Mouse (Mus musculus) hindbrain, postnatal 0 days (tissue): ENCODE results near the gene Zfp583. TPM values are rescaled to one million over a fixed set of nuclear protein-coding genes. Genes with fewer than 3 reads are reported as not detected.
"Not testable (repeated sequence)": the region's sequence is repeated elsewhere in the genome, so short reads cannot be mapped to it uniquely, and the experiment has no call there.

Experiments
- ATAC-seq: fragments of 200-750 bp; cut with Nextera tagmentation; 2 replicates; pipeline ENCODE4 v1.8.0; 2017; ENCODE audit warnings: mild to moderate bottlenecking, moderate TSS enrichment, moderate library complexity
- DNase-seq: peaks from one replicate; pipeline ENCODE4 v3.0.0-alpha.2; 2015; ENCODE audit warnings: low spot score
- H3K27ac ChIP-seq: fragments of 300-500 bp; sonication (generic); 2 replicates; pipeline ENCODE4 v1.5.1; 2014; ENCODE audit warnings: mild to moderate bottlenecking
- H3K27me3 ChIP-seq: fragments of 300-500 bp; sonication (generic); 2 replicates; pipeline ENCODE4 v1.6.1; 2014; ENCODE audit warnings: low read length, mixed read lengths; ENCODE audit not compliant: insufficient read depth
- H3K36me3 ChIP-seq: fragments of 300-500 bp; sonication (generic); 2 replicates; pipeline ENCODE4 v1.6.1; 2014; ENCODE audit warnings: low read length, mixed read lengths; ENCODE audit not compliant: insufficient read depth
- H3K4me1 ChIP-seq: fragments of 300-500 bp; sonication (generic); 2 replicates; pipeline ENCODE4 v1.6.1; 2014; ENCODE audit warnings: antibody characterized with exemption, low read length, mixed read lengths; ENCODE audit not compliant: insufficient read depth
- H3K4me2 ChIP-seq: fragments of 300-500 bp; sonication (generic); 2 replicates; pipeline ENCODE4 v1.6.1; 2014; ENCODE audit warnings: low read depth, mild to moderate bottlenecking, low read length, moderate library complexity, mixed read lengths
- H3K4me3 ChIP-seq: fragments of 300-500 bp; sonication (generic); 2 replicates; pipeline ENCODE4 v1.5.1; 2014; ENCODE audit warnings: low read length
- H3K9ac ChIP-seq: fragments of 300-500 bp; sonication (generic); replicated peaks from 2 replicates; pipeline ENCODE4 v1.6.1; 2014; ENCODE audit warnings: mild to moderate bottlenecking, low read length, moderate library complexity, mixed read lengths
- H3K9me3 ChIP-seq: fragments of 300-500 bp; sonication (generic); 2 replicates; pipeline ENCODE4 v1.6.1; 2016; ENCODE audit warnings: low read length, mixed read lengths
- CTCF ChIP-seq: IDR thresholded peaks from 2 replicates; pipeline ENCODE4 v1.5.1; 2016; ENCODE audit warnings: antibody characterized with exemption, control low read depth, low read depth
- WGBS: fragments of 180-500 bp; shearing (Covaris S2); extraction: QIAGEN DNeasy Blood & Tissue Kit; methylation state at CpG from one replicate; pipeline ENCODE4 v1.1.7; 2014; 5-methylcytosine and 5-hydroxymethylcytosine counted together
- polyA plus RNA-seq: library from polyadenylated mRNA; unstranded; fragments of >200 nt; fragmentation: Nextera tagmentation; extraction: Ambion mirVana; gene quantifications from 2 replicates; pipeline ENCODE4 v1.2.1, GENCODE M21; 2015
- total RNA-seq: library from RNA; depleted of rRNA; stranded (reverse); fragments of >200 nt; gene quantifications from 2 replicates; pipeline ENCODE4 v1.2.3, GENCODE M21; 2014

Zfp583 gene
- total and polyA plus RNA-seq, 2 experiments from 2014 or later, result 9.5 to 15.0 TPM

GRCm38 (mm10) chr7:6344124-6344523, 13.0 kb upstream of the Zfp583 start:
- Histone ChIP-seq H3K9ac (peak overlapping the region; percentile 52), H3K4me3 (peak overlapping the region; percentile 57)
- WGBS, result 32% methylated on average over 10 of the region's 10 CpGs

DNA sequence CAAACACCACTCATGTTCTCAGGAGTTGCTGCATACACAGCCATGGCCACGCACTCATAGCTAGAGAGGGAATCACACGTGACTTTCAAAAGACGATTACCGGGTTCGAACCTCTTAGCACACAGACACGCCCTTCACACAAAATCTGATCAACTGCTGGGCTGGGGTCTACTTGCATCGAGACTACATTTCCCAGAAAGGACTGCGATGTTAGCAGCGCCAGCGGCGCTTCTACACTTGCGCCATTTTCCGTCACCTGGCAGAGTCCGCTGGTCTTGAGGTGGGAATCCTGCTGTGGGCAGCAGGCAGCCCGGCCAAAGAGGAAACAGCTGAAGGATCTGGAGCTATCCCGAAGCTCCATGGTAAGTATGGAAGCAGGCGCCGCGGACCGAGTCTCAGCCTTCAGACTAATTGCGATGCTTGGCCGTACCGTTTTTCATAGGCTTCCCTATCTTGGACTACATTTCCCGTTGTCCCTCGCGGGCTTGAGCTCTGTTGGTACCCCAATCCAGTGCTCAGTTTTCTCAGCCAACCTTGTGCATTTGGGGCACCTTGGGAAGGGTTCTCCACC, 12.5 kb upstream of the Zfp583 start, which contains the start of gene Gm3854:
Gene Gm3854, plus strand, starts transcription at position 259 of the 571 bp plus-strand sequence.
- ATAC-seq (peak; percentile 95), DNase-seq (peak; percentile 93)
- Histone ChIP-seq H3K27me3 (no peaks in the 10 kb centered on the region), H3K4me2 (peak within 1 kb of the TSS; percentile 58), H3K4me3 (peak within 1 kb of the TSS; percentile 57), H3K4me1 (no peaks in the 10 kb centered on the region), H3K9ac (peak within 1 kb of the TSS; percentile 52), H3K36me3 (no peaks in the 10 kb centered on the region), H3K27ac (peak within 1 kb of the TSS; percentile 88), H3K9me3 (no peaks in the 10 kb centered on the region)
- WGBS, result 1% methylated on average over 26 of the region's 26 CpGs
- no peak for TF ChIP-seq CTCF

More at GRCm38 (mm10) chr7:6344124-6344523, 13.0 kb upstream of the Zfp583 start:
- Histone ChIP-seq H3K27ac (peak overlapping the region; percentile 88), H3K27me3 (no peaks in the 10 kb centered on the region), H3K4me2 (peak overlapping the region; percentile 58), H3K36me3 (no peaks in the 10 kb centered on the region), H3K9me3 (no peaks in the 10 kb centered on the region), H3K4me1 (no peaks in the 10 kb centered on the region)
- DNase-seq (no peak), ATAC-seq (peak; percentile 11; the same call in 1 of the 2 replicates)
- TF ChIP-seq CTCF, result no peak

GRCm38 (mm10) chr7:6339865-6340264, 8.8 kb upstream of the Zfp583 start:
- Histone ChIP-seq H3K4me1 (no peaks in the 10 kb centered on the region), H3K27me3 (no peaks in the 10 kb centered on the region), H3K9me3 (no peaks in the 10 kb centered on the region), H3K4me3 (no peak overlapping the region), H3K9ac (no peak overlapping the region), H3K36me3 (no peaks in the 10 kb centered on the region), H3K27ac (no peak overlapping the region), H3K4me2 (no peak overlapping the region)
- 88% methylated on average over 5 of the region's 5 CpGs for WGBS
- no peak for TF ChIP-seq CTCF
- ATAC-seq (no peak), DNase-seq (no peak)

DNA sequence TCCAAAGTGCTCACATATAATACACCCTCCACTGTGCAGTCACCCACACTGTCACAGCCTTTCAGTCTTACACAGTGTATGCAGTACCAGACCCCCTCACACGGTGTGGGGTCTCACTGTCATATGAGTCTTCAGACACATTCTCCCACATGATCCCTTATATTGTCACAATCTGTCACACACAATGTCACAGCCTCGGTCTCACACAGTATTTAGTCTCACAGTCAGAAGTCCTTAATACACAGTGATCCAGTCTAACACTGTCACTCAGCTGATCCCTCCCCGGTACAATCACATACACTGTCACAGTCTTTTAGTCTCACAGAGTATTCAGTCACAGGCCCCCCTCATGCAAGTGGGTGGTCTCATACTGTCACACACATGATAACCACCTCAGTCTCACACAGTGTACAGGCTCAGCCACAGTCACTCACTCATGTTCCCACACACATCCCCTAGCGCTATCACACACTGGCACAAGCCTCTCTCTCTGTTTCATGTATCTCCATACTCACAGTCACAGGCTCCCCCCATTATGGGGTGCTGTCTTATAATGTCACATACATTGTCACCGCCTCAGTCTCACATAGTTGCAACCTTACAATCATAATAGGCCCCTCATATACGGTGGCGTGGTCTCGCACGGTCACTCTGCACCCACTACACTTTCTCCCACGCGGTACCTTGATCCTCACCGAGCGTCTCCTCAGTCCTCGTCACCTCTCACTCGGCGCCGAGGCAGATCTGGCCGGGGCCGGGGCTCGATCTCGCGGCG, 440 bp downstream of the Zfp583 start:
- H3K4me3 ChIP-seq, result peak overlapping the region; percentile 54
- peak; percentile 43 for DNase-seq
- no peak; the same call in 1 of the 2 replicates for TF ChIP-seq CTCF
- H3K36me3 ChIP-seq, result no peaks in the 10 kb centered on the region
- H3K9ac ChIP-seq, result peak overlapping the region; percentile 68
- H3K27me3 ChIP-seq, result no peaks in the 10 kb centered on the region
- H3K27ac ChIP-seq, result peak overlapping the region; percentile 84
- H3K4me2 ChIP-seq, result peak overlapping the region; percentile 65
- H3K9me3 ChIP-seq, result no peaks in the 10 kb centered on the region
- peak; percentile 86 for ATAC-seq
- 11% methylated on average over 23 of the region's 23 CpGs for WGBS
- 0 out of 2 replicates have a peak, but pooled peaks cover 8% of the 10 kb centered on the region for H3K4me1 ChIP-seq

- not testable (repeated sequence) for H3K27ac ChIP-seq, H3K4me1 ChIP-seq, H3K9me3 ChIP-seq, H3K4me2 ChIP-seq, H3K27me3 ChIP-seq, H3K9ac ChIP-seq, ATAC-seq, H3K4me3 ChIP-seq, DNase-seq
- peaks cover 22% of the 10 kb centered on the region for H3K36me3 ChIP-seq
- 77% methylated on average over 11 of the region's 11 CpGs for WGBS
Measured at GRCm38 (mm10) chr7:6300796-6301195, 30.3 kb downstream of the Zfp583 start.

- H3K4me1 ChIP-seq, H3K27me3 ChIP-seq, H3K4me2 ChIP-seq, H3K9ac ChIP-seq, H3K27ac ChIP-seq, H3K9me3 ChIP-seq, ATAC-seq, DNase-seq, H3K4me3 ChIP-seq: not testable (repeated sequence)
- peaks cover 15% of the 10 kb centered on the region for H3K36me3 ChIP-seq
- WGBS, result 91% methylated on average over 5 of the region's 6 CpGs
Measured at GRCm38 (mm10) chr7:6291121-6291520, 40.0 kb downstream of the Zfp583 start.
